Mouse (Mus musculus) urinary bladder, postnatal 25 days (tissue): ENCODE results near the gene Pde1c.
"Not testable (repeated sequence)": the region's sequence is repeated elsewhere in the genome, so short reads cannot be mapped to it uniquely, and the experiment has no call there.

ENCODE experiments used
- DNase-seq: peaks from one replicate; pipeline ENCODE4 v3.0.0; 2022; ENCODE audit warnings: low spot score

Pde1c gene

GRCm38 (mm10) chr6:56568470-56569372 lies at the start of gene Pde1c:
Gene Pde1c, minus strand, starts transcription at chr6:56569103.
- DNase-seq: peak; percentile 11

GRCm38 (mm10) chr6:56616982-56617613 lies 48.2 kb upstream of the Pde1c start:
- DNase-seq: no peak

GRCm38 (mm10) chr6:56616228-56616981 lies 47.5 kb upstream of the Pde1c start:
- DNase-seq: no peak

DNA sequence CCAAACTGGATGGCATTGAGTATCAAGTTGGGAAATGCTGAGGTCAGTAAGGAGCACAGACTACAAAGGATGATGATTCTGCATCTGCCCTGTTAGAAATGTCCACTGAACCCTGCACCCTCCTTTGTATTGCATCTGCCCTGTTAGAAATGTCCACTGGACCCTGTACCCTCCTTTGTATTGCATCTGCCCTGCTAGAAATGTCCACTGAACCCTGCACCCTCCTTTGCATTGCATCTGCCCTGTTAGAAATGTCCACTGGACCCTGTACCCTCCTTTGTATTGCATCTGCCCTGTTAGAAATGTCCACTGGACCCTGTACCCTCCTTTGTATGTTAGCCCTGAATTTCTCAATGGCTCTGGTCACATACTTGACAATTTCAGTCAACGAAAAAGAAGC lies 40.6 kb upstream of the Pde1c start:
- DNase-seq: not testable (repeated sequence)

DNA sequence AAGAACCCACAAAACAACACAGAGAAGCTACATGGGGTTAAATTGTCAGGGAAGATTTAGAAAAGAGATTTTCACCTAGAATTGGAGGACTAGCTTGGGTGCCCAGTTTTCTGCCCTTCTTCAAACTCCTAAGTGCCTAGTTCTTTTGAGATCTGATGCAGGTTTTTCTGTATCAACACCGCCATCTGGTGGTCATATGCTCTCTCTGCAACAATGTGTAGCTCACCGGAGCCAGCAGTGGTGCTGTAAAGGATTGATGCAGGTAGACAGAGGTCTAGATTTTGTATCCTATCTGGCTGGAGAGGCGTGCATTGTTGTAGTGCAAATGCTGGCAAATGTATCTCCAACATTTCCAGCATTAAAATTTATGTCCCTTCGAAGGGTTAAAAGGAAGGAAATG lies 39.4 kb upstream of the Pde1c start:
- peak; percentile 43 for DNase-seq

- DNase-seq: no peak
Measured at GRCm38 (mm10) chr6:56579568-56579967, 10.7 kb upstream of the Pde1c start.

DNA sequence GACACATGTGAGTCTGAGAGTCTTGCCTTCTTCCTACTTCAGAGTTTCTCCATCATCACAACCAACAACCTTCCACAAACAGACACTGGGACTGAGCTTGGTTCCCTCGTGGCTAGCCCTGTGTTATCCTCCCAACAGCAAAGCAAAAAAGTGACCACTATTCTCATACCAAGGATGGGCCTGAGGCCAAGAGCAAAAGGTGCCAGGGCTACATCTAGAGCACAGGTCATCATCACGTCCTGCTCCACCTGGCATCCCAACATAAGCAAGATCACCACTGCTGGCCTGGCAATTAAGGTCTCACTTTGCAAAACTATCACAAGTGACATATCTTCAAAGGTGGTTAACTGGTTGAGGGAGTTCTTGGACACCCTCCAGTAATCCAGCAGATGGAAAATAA lies 8.0 kb downstream of the Pde1c start:
- no peak for DNase-seq

DNA sequence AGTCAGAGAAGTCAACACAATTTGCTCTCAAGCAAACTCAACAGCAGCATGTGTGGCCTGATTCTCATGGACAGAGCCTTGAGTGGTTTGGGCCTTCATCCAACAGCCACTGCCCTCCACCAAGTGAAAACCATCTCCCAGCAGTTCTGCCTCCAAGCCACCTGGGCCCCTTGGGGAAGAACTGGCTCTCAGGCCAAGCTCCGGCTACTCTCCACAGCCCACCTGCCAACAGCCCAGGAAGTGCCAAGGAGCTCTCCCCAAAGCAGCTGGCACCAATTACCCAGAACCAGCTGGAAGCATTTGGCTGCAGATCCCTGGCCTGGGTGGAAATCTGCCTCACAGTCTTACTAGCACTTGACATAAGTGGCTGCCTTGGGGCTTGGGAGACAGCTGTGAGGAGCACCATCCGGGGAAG lies 8.4 kb downstream of the Pde1c start:
- no peak for DNase-seq

DNA sequence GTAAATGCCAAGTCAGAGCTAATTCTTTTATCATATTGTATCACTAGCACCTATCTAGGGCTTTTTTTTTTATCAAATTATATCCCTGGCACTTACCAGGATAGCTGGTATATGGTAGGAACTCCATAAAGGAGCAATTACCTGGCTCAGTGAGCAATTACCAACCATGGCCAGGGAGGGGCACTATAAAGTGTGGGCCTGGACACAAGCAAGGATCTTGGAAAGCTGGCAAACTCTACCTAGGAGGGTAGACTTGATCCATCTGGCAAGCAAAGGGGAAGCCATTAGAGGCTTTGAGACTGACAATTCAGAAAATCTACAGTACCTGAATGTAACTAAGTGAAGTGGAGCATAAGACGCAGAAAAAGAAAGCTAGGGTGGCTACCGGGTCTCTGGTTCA lies 10.2 kb downstream of the Pde1c start:
- no peak for DNase-seq

GRCm38 (mm10) chr6:56555848-56556247 lies 13.1 kb downstream of the Pde1c start:
- no peak for DNase-seq

- DNase-seq: no peak
Measured at GRCm38 (mm10) chr6:56555382-56555781, 13.5 kb downstream of the Pde1c start.

DNA sequence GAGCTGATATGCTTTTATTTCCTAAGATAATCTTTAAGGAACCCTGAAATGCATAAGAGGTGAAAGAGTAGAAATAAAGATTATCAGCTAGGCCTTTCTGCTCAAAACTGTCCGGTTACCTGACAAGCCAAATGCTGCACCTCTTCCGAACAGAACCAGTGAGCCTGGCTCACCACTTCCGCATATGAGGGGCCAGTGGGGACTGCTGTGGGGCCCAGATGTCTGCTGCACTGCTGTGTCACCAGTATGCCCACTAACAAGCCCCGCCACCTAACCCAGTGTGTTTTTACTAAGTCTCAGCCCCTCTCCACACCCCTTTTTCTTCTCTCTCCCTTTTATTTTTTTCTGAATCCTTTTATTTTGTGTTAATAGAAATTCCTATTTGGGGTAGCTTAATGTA lies 17.9 kb downstream of the Pde1c start:
- DNase-seq: no peak

DNA sequence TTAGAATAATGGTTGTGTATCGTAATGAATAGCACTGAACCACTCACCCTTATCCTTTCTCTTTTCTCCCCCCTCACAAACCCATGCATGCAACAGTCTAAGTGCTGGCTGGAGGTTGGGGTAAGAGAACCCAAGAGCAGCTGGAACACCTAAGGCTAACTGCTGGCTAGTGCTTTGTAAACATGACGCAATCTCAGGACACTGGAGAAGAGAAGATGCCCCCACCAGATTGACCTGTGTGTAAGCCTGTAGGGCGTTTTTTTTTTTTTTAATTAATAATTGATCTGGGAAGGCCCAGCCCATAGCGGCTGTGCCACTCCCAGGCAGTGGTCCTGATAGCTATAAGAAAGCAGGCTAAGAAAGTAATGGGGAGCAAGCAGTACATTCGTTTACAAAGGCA lies 28.7 kb downstream of the Pde1c start:
- no peak for DNase-seq

- no peak for DNase-seq
Measured at GRCm38 (mm10) chr6:56534653-56535052, 34.2 kb downstream of the Pde1c start.

DNA sequence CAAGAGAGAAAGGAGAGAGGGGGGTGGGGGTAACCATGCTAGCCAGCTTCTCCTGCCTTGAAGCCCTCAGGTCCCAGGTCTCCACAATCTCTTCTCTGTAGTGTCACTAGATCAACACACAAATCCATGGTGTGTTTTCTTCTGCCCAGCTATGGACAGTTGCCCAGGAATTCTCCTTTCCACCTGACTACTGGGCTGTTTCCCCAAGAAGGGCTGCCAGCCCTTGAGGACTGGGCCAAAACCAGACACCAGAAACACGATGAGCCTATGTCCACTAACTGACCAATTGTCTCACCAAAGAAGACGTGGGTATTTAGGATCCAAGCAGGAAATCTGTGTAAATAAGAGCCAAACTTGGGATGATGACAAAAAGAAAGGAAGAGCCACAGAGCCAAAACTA lies 36.6 kb downstream of the Pde1c start:
- no peak for DNase-seq

DNA sequence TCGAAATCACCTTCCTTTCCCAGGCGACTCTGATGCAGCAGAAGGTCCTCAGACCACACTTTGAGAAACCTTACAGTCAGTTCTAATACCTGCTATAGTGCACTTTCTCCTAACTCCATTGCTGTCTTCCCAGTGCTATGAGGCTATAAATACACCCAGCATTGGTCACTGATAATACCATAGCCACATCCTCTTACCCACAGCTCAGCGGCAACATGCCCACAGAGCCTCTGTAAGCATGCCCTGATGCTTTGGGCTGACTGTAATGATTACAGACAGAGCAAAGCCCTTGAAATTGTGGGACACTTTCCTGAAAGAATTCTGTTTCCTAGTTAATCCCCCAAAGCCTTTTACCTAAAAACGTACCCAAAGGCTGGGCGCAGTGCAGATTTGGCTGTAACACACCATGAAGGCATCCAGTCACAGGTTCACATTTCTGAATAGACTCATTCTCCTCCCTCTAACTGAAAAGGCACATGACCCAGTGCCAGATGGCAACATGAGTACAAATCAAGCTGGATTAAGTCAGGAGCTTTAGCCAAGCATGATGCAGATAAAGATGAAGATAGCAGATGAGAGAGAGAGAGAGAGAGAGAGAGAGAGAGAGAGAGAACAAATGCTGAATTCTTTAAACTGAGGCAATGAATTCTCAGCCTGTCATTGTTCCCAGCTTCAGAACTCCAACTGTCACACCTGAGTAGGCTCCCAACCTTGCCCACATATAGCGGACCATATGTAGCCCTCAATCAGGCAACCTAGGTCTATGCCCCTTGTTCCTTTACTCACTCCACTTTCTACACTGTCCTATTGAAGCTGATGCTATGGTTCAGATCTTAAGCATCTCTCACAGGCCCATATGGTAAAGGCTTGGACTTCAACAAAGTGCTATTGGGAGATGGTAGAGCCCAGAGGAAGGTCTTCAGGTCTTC lies 44.7 kb downstream of the Pde1c start:
- no peak for DNase-seq

GRCm38 (mm10) chr6:56489161-56489560 lies 79.7 kb downstream of the Pde1c start:
- no peak for DNase-seq

DNA sequence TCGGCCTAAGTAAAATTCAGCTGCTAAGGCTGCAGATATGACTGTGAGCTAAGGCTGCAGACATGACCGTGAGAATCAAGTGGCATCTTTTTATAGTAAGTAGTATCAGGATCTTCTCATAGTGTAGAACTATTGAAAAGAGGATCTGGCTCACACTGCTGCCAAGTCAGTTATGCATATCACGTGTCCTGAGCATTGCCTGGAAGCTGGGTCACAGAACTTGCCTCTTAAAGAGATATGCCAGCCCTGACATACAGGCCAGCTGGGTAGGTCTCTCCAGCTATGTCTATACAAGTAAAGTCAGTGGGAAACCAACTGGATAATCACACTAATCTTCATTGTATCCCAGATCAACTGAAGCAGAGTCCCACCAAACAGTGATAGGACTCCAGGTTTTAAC lies 83.8 kb downstream of the Pde1c start:
- no peak for DNase-seq

DNA sequence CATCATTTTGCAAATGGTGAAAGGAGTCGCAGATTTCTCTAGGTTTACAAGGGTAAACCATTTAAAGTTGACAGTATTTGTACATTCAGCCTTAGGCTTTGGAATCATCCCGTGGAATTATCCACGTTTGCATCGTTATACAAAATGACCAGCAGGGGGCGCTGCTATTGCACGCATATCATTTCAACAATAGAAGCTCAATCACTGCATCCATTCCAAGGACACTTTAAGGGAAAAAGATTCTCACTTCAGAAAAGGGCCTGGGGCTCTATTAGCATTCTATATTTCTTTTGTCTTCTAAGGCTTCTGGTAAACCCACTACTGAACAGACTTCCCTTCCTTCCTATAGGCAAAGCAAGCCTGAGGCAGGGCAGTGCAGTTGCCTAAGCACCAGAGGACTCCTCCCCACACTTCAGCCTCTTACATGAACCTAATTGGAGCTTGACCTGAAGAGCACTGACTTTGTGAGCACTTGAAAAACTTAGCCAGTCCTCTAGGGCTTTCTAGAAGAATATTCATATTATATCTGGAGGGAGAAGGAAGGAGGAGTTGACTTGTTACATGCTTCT lies 87.9 kb downstream of the Pde1c start:
- DNase-seq: peak; percentile 42

DNA sequence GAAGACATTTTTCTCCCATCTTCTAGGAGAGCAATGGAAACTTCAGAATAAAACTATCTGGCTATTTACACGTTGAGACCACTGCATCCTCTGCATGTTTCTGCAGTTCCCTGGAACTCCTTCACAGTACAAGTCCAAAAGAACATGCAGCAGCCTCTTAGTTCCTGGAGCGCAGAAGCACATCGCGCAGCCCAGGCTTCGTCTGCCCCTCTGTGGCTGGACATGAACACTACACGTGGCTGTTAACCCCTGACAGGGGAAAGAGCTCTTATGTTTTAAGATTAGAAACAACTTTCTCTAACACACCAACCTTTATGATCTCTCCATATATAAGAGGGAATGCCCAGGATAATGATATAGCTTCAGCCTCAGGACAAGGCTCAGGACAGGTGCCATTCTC lies 92.3 kb downstream of the Pde1c start:
- DNase-seq: no peak

- DNase-seq: no peak
Measured at GRCm38 (mm10) chr6:56458098-56458497, 110.8 kb downstream of the Pde1c start.
